Mouse (Mus musculus) kidney, postnatal 10 days (tissue): ENCODE results near the gene Cpvl.

Source experiments
- DNase-seq: peaks from one replicate; pipeline ENCODE4 v3.0.0; 2021; ENCODE audit warnings: mixed read lengths

Gene Cpvl

DNA sequence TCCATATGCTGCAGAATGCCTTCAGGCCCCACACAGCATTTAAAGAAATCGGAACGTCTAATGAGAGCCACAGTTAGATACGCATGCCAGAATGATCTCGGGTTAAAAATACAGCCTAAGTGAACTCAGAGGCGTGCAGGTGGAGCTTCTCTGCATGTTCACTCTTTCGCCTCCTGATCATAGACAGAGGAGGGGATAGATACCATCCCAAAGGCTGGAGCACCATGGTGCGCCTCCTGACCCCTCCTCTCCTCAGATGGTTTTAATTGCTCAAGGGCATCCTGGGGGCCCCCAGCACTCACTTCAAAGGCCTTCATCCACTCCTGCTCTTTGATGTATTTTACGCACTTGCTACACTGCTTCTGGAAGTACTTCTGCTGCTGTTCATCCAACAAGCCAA lies 46.9 kb downstream of the Cpvl start:
- no peak for DNase-seq

DNA sequence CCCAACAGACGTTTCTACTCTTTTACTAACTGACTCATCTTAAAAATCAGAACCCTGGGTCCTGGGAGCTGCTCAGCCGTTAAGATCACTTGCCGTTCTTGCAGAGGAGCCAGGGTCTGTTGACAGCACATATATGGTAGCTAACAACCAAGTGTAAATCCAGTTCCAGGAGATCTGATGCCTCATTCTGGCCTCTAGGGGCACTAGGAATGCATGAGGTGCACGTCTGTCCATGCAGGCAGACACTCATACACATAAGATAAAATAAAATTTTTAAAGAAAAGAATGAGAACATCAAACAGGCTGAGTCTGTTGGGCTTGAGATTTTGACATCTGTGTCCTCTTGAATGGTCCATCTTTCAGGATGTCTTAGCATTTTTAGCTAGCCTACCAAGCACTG lies 48.6 kb downstream of the Cpvl start:
- no peak for DNase-seq

DNA sequence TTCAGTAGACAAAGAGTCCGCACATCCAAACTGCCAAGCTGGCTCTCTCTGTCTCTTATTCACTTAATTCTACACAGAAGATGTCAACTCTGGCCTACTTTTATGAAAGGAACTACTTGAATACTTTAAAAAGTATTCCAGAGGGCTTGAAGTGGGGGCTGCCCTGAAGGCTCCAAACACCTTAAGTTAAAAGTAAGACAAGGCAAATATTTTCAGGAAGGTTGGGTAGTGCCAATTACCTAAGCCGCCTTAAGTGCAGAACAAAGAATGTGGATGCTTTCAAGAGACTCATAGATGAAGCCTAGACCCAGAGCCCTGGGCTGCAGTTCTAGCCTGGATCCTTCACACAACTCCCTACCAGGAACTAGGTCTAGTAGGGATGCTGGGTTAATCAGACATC lies 52.3 kb downstream of the Cpvl start:
- no peak for DNase-seq

DNA sequence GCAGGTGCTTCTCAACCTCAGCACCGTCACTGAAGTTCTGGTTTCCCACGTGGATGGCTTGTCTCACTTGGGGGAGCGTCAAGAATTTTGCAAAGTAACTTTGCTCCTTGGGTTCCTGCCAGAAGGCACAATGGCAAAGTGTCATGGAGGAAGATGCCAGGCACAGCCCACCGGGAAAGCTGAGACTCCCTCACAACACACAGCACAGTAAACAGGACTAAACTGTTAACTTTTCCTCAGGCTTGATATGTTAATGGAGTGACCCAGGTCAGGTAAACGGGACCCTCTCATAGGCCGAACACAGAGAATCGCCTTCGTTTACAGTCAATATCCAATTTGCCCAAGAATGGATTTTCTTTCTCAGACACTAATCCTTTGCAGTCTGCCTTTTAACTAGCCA lies 53.3 kb downstream of the Cpvl start:
- DNase-seq: no peak

DNA sequence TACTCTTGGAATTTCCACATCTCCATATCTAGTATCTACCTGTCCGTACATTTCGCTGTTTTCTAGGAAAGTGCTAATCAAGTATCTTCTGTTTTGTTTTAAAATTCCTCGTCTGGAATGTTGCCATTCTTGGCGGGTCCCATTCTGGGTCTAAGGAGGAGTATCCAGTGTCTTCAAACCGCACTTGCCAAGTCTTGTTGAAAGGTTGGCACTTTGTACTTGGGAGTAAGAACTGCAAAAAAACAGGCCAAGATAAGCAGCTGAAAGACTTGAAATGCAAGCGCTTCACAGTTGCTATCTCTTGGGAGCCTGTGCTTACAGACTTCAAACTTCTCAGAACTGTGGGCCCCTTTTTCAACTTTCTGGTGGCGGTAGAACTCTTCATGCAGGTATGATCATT lies 58.4 kb downstream of the Cpvl start:
- no peak for DNase-seq

DNA sequence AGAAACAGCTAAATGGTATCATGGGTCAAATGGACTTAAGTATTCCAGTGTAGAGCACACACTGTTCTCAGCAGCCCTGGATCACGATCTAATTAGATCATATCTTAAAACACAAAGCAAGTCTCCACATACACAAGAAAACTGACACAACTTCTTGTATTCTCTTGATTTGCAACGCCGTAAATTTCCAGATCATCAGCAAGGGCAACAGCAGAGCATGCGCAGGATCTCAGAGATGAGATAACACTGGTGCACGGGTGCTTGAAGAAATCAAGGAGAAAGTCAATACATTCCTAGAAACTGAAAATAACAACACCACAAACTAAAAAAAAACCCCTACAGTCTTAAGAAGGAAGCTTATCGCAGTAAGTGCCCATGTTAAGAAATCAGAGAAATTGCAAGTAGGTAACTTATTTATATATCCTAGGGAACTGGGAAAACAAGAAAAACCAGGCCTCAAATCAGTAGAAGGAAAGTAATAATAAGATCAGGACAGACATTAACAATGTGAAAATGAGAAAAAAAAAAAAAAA lies 61.4 kb downstream of the Cpvl start:
- no peak for DNase-seq

DNA sequence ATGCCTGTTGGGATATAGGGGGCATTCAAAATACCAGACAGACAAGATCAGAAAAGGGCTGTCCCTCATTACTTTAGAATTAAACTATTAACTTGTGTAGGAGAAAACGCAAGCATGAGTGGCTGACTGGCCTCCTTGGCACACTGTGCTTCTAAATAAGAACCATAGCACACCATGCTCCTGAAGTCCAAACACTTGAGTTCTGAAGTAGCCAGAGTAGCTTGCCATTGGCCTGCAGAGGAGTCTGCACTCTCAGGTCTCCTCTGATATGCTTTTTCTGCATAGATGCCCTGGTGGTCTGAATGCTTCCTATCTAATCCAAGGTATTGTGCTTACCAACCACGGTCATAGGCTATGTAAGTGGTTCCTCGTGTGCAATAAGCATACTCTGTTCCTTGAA lies 63.1 kb downstream of the Cpvl start:
- no peak for DNase-seq

DNA sequence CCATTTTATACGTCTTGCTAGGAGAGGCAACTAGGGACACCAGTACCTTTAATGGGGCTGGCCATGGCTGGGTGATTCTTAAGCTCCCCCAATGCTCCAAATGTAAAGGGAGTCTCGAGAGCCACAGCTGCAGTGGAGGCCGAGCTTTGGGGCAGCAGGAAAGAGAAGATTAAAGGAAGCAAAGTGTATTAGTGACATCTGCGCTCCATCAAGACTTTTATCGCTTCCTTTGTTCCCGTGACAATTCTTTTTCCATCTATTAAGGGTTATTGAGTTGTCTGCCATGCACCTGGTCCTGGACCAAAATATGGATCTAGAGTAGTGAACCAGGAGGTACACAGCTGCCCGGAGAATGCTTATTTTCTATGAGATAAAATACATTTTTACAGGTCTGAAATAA lies 65.3 kb downstream of the Cpvl start:
- peak; percentile 21 for DNase-seq

DNA sequence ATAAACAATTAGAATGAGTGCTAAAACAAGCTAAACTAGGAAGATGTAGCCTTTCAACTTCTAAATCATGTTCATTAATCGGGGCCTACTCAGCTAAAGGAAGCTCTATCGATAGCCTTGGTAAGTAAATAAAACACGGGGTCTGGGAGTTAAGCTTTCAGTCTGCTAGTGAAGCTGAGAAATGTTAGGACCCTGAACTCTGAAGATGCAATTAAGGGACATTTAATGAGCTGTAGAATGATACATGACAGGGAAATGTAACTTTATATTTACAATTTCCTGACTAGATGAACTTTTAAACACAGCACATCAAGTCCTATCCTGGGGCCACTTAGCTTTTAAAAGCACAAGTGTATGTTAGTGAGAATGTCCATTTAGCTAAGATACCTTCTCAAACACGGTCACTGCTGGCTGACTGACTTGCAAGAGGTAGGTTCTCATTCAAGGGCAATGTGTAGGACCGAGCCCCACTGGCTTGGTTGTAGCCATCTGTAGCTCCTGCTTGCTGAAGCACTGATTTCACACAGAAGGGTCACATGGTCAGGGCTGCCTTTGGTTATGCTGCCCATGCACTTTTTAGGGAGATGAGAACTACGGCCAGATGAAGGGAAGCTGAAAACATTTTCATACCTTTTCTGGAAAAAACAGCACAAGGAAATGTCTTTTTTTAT lies 66.2 kb downstream of the Cpvl start:
- no peak for DNase-seq

DNA sequence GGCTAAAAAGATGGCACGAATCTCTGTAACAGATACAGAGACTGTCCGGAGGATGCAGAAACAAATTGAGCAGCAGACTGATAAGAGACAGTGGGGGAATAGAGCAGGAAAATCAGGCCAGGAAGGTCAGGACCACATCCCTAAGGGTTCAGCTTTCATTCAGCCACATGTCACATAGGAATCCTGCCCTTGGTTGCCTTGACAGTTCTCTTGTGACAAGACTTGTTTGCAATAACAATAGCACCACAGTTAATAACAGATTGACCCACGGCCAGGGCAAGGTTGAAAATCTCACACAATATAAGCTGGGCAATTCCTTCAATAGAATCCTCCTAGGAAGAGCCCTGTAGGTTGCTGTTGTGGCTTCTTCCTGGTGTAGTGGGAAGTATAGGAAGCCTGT lies 68.5 kb downstream of the Cpvl start:
- peak; percentile 22 for DNase-seq

DNA sequence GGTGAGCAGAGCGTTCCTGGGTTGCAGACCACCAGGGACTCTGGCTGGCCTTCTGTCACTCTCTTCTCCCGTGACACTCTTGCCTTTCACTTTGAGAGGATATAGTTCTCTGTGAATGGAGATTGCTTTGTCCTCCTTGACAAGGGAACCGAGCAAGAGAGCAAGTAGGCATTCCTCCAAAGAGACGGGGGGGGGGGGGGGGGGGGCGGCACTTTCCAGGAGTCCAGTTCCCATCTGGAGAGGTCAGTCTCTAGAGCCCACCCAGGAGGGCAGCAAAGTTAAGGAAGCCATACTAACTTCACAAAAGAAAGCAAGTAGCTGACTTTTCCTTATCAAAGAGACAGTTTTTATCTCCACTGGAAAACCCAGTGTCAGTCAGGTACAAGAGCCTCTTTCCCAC lies 69.0 kb downstream of the Cpvl start:
- no peak for DNase-seq

DNA sequence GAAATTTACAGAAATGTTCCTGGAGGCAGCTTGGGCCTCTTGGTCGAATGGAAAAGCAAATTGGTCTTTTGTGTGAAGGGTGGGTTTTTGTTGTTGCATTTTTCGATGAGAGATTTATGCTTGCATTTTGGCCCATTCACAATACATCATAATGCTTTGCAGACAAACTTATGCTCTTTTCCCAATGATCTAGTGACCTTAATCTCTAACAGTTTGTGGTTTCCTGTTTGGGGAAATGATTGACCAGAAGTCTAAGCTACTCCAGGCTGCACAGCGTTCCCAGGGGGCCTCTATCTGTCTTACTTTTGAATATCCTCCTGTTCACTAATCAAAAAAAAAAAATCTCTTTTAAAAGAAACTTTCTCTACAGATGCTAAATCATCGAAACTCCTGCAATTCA lies 71.6 kb downstream of the Cpvl start:
- peak; percentile 78 for DNase-seq

DNA sequence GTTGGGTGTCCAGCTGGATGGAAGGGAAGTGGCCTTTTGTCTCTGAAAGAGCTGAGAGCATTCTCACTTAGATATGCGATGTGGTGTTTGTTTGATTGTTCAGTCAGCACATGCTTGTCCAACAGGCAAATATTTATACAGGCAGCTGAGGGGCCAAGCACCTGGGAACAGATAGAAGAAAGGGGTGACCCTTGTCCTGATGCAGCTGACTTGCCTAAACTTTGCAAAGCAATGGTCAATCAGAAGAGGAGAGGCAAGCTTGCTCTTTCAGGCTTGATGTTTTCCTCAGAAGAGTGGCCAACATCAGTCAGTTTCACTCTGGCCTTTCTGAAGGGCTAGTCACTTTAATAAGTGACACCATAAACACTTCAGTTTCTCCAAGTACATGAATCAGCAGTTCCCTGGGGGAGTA lies 72.4 kb downstream of the Cpvl start:
- DNase-seq: peak; percentile 21

DNA sequence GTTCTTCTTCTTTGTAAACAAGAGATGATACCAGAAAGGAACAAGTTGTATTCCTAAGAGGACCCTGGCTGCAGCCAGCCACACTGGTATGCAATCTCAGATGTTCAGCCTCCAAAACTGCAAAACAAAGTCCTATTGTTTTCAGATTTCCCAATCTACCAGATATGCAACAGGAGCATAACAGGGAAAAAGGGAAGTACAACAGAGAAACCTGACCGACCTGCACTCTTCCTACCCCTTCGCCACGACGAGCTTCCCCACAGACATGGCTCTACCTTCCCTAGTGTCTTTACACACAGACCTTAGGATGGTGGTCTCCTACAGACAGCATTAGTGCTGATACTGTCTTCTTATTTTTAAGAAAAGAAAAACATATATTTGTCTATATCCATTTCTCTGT lies 72.9 kb downstream of the Cpvl start:
- DNase-seq: no peak

DNA sequence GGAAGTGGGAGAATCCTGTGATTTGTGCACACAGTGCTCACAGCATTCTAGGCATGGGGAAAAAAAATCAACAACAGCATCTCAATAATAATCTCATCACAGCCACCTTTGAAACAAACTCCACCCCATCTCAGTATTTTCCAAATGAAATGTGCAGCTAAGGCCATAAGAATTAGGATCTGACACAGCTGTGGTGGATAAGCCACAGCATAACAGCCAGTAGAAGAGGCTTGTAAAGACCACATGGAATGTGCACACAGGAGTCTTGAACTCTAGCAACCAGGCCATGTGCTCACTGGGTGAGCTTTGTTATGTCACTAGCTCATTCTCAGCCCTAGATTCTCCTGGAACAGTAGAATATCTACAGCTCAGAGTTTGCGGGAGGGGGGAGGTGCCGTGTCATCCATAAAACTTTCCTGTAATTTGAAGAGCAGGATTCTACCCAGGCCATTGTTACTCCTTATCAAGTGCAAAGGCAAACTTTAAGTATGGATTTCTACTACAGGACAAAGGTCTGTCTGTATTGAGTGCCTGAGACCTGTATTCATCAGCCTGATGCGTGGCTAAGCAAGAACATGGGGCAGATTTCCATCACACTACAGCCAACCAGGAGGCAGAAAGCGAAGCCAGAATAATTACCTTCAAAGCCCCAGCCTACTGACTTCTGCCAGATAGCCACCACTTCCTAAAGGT lies 73.6 kb downstream of the Cpvl start:
- no peak for DNase-seq

DNA sequence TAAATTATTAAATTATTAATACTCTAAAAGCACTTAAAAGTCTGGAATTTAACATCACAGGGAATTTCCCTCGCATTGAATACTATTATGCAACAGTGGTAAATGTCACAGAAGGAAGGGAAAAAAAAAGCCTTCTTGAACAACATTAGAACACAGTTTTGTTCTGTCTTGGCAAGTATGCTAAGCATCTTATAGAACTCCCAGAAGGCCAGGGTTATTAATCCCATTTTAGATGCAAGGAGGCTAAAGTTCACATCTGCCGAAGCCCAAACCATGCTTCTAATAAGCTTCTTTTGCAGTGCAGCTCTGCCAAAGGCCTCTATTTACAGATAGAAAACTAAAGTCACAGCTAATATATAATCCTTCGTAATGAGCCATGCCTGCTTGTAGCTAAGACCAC lies 74.3 kb downstream of the Cpvl start:
- DNase-seq: no peak

DNA sequence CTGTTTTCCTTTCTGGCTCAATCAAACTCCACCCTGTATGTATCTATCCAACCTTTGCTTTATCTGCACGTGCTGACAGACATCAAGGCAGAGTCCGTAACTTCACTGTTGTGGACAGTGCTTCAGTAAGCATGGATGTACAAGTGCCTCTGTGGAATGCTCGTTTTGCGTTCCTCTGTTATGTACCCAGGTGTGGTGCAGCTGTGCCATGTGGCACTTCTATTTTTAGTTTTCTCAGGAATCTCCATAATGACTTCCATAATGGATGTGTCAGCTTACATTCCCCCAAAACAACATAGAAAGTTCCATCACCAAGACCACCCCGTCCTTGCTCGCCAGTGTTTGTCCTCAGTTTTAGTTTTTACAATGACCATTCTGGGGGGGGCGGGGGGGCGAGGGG lies 76.7 kb downstream of the Cpvl start:
- no peak for DNase-seq

DNA sequence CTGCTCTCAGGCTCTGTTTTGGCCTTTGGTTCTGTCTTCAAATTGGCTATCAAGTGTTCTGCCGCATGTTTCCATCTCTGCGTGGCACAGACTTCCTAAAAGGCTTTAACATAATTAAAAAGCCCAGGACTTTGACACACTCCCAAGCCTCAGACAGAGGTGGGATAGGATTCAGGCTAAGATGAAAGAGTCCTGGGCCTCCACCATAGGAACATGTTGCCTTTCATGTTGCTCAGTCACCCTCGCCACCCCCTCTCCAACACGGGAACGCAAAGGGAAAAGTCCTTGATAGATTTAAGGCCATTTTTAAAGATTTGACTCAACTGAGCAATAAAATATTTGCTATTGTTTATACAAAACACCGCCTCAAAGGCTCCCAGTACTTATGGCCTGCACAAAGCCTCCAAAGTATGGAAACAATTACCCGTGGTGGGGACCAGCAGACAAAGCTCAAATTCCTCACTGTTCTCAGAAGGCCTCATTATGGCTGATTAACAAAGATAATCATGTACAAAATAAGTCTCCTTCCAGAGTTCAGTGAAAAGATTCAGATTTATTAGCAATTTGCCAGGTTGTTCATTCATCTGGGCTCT lies 80.5 kb downstream of the Cpvl start:
- DNase-seq: no peak

DNA sequence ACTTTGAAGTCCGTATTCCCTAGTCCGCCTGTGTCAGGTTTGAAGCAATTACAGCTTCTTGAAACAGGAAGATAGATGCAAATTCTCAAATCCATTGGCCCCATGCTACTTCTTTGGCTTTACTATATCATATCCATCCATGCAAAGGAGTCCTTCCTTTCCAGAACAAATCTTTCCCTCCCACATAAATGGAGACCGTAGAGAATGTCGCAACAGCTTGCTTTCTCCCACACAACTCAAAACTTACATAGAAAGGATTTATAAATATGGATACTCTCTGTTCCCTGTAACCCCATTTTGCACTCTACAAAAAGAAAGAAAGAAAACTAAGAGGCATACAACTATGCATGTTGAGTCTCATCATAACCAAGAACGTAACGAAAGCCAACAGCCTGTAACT lies 81.3 kb downstream of the Cpvl start:
- DNase-seq: no peak

DNA sequence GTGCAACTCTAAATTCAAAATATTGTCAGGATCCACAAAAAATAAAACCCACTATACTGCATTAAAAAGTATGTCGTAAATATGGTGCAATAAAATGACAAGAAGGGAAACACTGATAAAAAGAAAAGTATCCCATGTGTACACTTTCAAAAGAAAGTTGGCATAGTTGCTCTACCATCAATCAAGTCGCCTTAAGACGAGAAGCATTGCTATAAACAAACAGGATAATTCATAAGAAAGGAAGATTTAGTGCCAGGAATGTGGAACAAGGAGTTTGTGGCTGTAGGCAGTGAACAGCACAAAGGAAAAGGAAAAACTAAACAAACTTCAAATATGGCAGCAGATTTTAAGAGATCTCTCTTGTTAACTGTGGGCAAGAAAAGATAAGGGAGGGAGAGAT lies 84.7 kb downstream of the Cpvl start:
- no peak for DNase-seq

DNA sequence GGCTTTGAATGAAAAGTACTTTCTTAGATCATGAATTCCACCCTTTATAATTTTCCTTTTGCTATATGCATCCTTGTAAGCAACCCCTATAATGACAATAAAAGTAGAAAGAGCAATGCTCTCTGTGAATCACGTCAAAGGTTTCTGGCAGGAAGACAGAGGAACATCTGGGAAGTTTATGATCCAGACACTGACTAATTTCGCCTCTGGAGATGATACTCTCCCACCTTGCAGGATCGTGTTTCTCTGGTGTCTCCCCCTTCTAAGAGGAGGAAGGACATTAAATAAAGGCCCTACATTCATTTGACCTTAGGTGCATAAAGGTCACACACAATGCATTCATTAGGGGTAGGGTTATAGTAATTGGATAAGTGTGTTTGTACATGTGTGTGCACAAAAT lies 87.4 kb downstream of the Cpvl start:
- no peak for DNase-seq

DNA sequence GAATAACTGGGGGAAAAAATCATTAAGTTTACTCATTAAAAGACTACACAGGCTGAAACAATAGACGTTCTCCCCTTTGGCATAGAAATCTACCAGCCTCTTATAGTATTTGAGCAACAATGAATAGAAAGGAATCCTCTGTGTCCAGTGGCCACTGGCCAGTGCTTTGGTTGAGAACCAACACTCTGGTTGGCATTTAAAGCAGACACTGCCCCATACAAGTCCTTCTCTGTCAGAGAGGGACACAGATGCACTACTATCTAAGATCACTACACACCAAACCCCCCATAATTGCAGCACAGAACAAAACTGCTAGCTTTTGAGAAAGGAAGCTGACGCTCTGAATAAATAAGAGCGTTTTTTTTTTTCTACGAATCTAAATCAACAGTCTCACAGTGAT lies 93.5 kb downstream of the Cpvl start:
- DNase-seq: no peak

DNA sequence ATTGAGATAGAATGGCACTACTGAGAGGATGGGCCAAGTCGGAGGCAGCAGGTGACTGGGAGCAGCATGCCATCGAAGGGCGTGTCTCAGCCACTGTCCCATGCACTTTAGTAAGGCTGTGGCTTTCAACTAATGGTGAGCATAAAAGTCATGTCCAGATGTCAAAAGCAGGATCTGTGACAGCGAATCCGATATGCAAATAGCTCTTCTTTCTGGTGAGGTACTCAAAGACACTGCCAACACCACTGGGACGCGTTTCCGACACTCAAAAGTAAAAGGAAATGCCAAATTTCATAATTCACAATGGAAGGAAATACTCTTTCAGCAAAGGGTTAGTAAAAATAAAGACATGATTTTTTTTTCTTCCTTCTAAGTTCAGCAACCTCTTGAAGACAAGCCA lies 94.0 kb downstream of the Cpvl start:
- no peak for DNase-seq

DNA sequence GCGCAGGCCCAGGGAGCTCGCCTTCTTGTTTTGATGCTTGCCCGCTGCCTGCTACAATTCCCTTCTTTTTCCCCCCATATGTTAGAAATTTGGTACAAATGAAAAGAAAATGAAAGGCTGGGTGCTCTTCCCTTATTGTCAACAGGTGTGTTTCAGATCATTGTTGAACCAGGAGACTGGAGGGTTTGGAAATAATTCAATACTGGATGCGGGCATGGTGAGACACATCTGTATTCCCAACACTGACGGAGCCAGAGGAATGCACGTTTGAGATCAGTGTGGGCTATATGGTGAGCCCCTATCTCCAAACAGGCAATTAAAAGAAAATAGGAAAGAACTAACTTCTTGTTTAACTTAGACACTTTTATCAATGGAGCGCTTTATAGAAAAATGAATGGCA lies 95.1 kb downstream of the Cpvl start:
- DNase-seq: no peak
